Mouse (Mus musculus) midbrain, embryonic 14.5 days (tissue): Measurements from ENCODE around the gene 2310009B15Rik. TPM values are rescaled to one million over a fixed set of nuclear protein-coding genes. Genes with fewer than 3 reads are reported as not detected.
"Not testable (repeated sequence)": the region's sequence is repeated elsewhere in the genome, so short reads cannot be mapped to it uniquely, and the experiment has no call there.

ENCODE experiments used
- ATAC-seq: fragments of 200-750 bp; cut with Nextera tagmentation; 2 replicates; pipeline ENCODE4 v1.8.0; 2017; ENCODE audit warnings: moderate number of reproducible peaks, moderate library complexity; ENCODE audit not compliant: low FRiP score, low TSS enrichment
- DNase-seq: peaks from one replicate; pipeline ENCODE4 v3.0.0-alpha.2; 2015
- H3K27ac ChIP-seq: fragments of 300-500 bp; sonication (generic); replicated peaks from 2 replicates; pipeline ENCODE4 v1.5.1; 2014; ENCODE audit warnings: mild to moderate bottlenecking, low read depth, low read length, moderate library complexity
- H3K27me3 ChIP-seq: fragments of 300-500 bp; sonication (generic); 2 replicates; pipeline ENCODE4 v1.6.1; 2014; ENCODE audit warnings: low read length, control low read depth, mixed read lengths; ENCODE audit not compliant: control insufficient read depth, insufficient read depth
- H3K36me3 ChIP-seq: fragments of 300-500 bp; sonication (generic); 2 replicates; pipeline ENCODE4 v1.6.1; 2014; ENCODE audit warnings: low read length, control low read depth; ENCODE audit not compliant: control insufficient read depth, insufficient read depth
- H3K4me1 ChIP-seq: fragments of 300-500 bp; sonication (generic); 2 replicates; pipeline ENCODE4 v1.6.1; 2014; ENCODE audit warnings: mild to moderate bottlenecking, antibody characterized with exemption, low read length, control low read depth; ENCODE audit not compliant: control insufficient read depth, insufficient read depth
- H3K4me2 ChIP-seq: fragments of 300-500 bp; sonication (generic); 2 replicates; pipeline ENCODE4 v1.6.1; 2014; ENCODE audit warnings: mild to moderate bottlenecking, low read length, moderate library complexity
- H3K4me3 ChIP-seq: fragments of 300-500 bp; sonication (generic); replicated peaks from 2 replicates; pipeline ENCODE4 v1.5.1; 2014; ENCODE audit warnings: low read depth, low read length
- H3K9ac ChIP-seq: fragments of 300-500 bp; sonication (generic); replicated peaks from 2 replicates; pipeline ENCODE4 v1.6.1; 2014; ENCODE audit warnings: mild to moderate bottlenecking, low read length, moderate library complexity
- H3K9me3 ChIP-seq: fragments of 300-500 bp; sonication (generic); 2 replicates; pipeline ENCODE4 v1.6.1; 2016; ENCODE audit warnings: low read length, control low read depth, mixed read lengths; ENCODE audit not compliant: control insufficient read depth
- WGBS: fragments of 180-500 bp; shearing (Covaris S2); extraction: QIAGEN DNeasy Blood & Tissue Kit; methylation state at CpG from one replicate; pipeline ENCODE4 v1.1.7; 2014; 5-methylcytosine and 5-hydroxymethylcytosine counted together
- polyA plus RNA-seq: library from polyadenylated mRNA; unstranded; fragments of >200 nt; fragmentation: Nextera tagmentation; extraction: Ambion mirVana; gene quantifications from 2 replicates; pipeline ENCODE4 v1.2.1, GENCODE M21; 2014

2310009B15Rik gene
- 47.4 and 52.1 TPM in 2 replicates for polyA plus RNA-seq

DNA sequence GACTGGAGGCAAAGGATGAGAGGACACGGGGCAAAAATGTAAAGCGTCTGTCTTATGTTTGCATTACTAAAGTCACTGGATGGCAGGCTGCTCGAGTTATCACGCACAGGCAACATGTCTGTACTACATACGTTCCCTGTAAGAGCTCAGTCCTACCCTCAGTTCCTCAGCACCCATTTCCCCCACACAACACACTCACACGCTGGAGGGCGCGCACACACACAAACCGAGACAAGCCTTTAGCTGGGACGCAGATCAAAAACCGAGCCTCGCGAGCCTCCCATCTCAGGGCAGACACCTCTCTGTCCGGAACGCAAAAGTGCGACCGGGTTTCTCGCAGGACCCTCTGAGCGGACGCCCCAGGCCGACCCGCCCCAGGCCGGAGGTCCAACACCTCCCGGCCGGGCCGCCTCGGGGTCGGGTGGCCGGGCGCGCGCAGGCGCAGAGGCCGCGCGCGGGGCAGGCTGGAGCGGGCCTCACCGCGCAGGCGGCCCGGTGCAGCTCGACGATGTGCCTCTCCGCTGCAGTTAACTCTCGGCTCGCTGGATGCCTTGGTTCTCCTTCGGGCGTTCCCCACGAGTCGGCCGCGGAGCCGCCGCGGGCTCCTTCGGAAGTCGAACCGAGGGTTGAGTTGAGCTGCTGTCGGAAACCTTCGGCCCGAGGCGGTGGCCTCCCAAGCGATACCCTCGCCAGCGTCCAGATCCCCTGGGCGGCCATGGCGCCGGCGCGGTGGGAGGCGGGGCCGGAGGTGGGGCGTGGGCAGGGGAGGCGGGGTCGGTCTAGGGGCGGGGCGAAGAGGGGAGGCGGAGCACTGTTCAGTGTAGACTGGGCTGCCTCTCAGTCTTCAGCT is at the start of gene 2310009B15Rik:
Gene 2310009B15Rik, minus strand, starts transcription at position 752 of the 850 bp plus-strand sequence.
- ATAC-seq (peak; percentile 98), DNase-seq (peak; percentile 91)
- not testable (repeated sequence) for H3K27me3 ChIP-seq, H3K4me1 ChIP-seq, H3K9me3 ChIP-seq, H3K36me3 ChIP-seq
- H3K9ac ChIP-seq: peak within 1 kb of the TSS; percentile 53
- peak within 1 kb of the TSS; percentile 46 for H3K4me3 ChIP-seq
- under 1% methylated on average over 42 of the region's 79 CpGs for whole genome bisulfite sequencing
- H3K27ac ChIP-seq: peak within 1 kb of the TSS; percentile 85
- H3K4me2 ChIP-seq: peak within 1 kb of the TSS; percentile 42

DNA sequence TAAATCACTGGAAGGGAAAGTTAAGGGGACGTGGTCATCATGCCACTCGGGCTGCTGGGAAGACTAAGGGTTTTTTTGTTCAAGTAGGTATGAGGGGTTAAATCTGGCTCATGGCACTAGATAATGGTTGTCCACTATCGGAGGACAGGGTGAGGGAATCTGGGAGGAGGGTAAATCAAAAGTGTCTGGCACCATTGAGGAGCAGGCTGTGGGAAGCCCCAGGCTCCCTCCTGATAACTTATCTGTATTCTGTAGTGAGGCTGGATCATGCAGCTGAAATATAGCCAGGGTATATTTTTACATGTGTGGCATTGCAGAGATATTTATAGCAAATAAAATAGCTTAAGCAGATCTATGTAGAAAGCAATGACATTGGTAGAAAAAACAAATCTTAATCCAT is 49.6 kb upstream of the 2310009B15Rik start:
- no peaks in the 10 kb centered on the region for H3K27me3 ChIP-seq
- DNase-seq: no peak
- H3K36me3 ChIP-seq: no peaks in the 10 kb centered on the region
- no peak overlapping the region for H3K4me2 ChIP-seq
- H3K4me3 ChIP-seq: no peak overlapping the region
- H3K9ac ChIP-seq: no peak overlapping the region
- no peaks in the 10 kb centered on the region for H3K4me1 ChIP-seq
- H3K9me3 ChIP-seq: no peaks in the 10 kb centered on the region
- ATAC-seq: no peak
- no peak overlapping the region for H3K27ac ChIP-seq
- 87% methylated on average over 3 of the region's 3 CpGs for WGBS

DNA sequence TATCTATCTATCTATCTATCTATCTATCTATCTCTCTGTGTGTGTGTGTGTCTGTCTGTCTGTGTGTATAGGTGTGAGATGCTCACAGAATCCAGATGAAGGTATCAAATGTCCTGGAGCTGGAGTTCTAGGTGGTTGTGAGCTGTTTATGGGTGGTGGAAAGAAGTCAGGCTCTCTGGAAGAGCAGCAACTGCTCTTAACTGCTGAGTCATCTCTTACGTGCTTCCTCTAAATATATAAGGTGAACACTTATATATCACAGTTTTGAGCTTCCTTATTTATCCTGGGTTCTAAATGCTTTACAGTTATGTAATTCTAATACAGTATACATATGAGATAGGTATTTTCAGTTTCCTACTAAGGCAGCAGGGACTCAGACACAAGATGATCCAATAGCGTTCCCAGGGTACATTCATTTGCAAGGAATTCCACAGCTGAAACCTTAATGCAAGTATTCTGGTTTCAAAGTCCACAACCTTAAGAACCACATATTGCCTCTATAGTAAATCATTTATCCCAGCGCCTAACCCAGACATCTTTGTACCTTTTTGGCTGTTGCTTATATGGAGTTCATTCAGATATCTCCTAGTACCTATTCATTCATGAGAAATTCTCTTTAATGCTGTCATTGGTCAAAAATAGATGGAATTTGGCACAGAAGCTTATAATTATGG is 48.6 kb upstream of the 2310009B15Rik start:
- no peaks in the 10 kb centered on the region for H3K9me3 ChIP-seq
- H3K9ac ChIP-seq: no peak overlapping the region
- no peak overlapping the region for H3K27ac ChIP-seq
- no peaks in the 10 kb centered on the region for H3K36me3 ChIP-seq
- 95% methylated on average over 3 of the region's 3 CpGs for WGBS
- no peak overlapping the region for H3K4me3 ChIP-seq
- no peaks in the 10 kb centered on the region for H3K4me1 ChIP-seq
- ATAC-seq: no peak
- H3K27me3 ChIP-seq: no peaks in the 10 kb centered on the region
- no peak overlapping the region for H3K4me2 ChIP-seq
- no peak for DNase-seq

DNA sequence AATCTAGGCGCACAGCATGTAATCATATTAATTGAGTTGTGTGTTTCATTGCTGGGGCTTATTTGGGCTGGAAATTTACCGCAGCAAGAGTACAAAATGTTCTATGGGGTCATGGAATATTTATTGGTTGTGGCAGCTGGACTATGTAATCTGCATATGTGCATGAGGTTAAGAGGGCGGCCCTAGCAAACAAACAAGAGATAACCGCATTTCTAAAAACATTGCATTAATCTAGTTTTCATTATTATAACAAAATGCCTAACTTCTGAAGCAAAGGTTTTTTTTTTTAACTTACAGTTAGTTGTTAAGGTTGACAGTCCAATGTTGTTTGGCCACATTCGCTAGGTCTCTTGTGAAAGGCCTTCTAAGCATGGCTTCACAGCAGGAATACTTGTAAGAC is 47.2 kb upstream of the 2310009B15Rik start:
- 92% methylated on average over 5 of the region's 5 CpGs for WGBS

DNA sequence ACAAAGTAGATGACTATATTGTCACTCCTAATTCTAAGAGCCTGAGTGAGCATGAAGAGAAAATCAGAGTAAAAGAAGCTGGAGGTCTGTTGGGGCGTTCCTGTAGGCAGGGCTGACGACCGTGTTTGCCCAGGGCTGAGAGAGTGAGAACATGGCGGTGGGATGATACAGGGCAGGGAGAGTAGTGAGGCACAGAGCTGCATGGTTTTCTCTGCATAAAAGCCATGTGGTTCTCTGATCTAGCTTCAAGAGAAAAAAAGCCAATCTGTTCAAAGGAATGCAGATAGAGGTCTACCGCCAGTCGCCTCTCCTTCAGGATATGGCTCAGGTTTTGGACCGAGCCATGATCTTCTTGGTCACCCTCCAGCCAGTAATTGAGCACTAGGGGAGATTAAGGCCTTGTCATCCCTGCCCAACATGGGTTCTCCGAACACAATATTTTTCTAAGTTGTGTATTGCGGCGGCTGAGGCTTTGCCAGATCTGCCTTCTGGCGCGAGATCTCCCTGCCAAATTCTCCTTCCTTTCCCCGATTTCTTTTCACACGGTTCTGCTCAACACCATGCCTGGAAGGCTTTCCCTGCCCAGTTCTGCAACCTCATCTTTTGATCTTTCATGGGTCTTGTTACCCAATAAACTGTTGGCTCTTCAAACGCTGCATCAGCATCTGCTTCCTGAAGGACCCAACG is 44.9 kb upstream of the 2310009B15Rik start:
- H3K9ac ChIP-seq: no peak overlapping the region
- H3K9me3 ChIP-seq: no peaks in the 10 kb centered on the region
- no peaks in the 10 kb centered on the region for H3K27me3 ChIP-seq
- H3K27ac ChIP-seq: peak overlapping the region; percentile 57
- no peak overlapping the region for H3K4me3 ChIP-seq
- H3K4me1 ChIP-seq: no peaks in the 10 kb centered on the region
- ATAC-seq: no peak
- no peak overlapping the region for H3K4me2 ChIP-seq
- 87% methylated on average over 16 of the region's 16 CpGs for WGBS
- no peak for DNase-seq
- H3K36me3 ChIP-seq: no peaks in the 10 kb centered on the region

More for the DNA sequence above, 47.2 kb upstream of the 2310009B15Rik start:
- no peaks in the 10 kb centered on the region for H3K36me3 ChIP-seq
- DNase-seq (no peak), ATAC-seq (no peak)
- H3K4me1 ChIP-seq: no peaks in the 10 kb centered on the region
- no peak overlapping the region for H3K4me2 ChIP-seq
- H3K27ac ChIP-seq: no peak overlapping the region
- no peak overlapping the region for H3K4me3 ChIP-seq
- no peaks in the 10 kb centered on the region for H3K9me3 ChIP-seq
- no peaks in the 10 kb centered on the region for H3K27me3 ChIP-seq
- no peak overlapping the region for H3K9ac ChIP-seq

DNA sequence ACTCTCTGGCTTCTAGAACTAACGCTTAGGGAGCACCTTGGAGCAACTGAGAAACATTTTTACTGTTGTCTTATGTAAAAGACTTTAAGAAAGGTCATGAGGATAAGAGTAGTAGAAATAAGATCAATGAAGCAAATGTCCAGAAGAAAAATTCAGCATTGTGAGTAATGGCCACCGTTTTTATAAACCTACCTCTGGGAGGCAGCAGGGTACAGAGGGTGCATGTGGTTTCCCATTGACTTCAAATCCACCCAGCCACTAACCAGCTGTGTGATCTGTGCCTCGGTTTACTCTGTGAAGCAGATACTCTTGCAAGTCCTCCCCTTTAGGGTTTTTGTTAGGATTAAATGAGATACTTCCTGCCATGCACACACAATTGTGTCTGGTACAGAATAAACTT is 39.4 kb upstream of the 2310009B15Rik start:
- DNase-seq: no peak
- ATAC-seq: no peak
- no peak overlapping the region for H3K27ac ChIP-seq
- H3K9me3 ChIP-seq: peaks cover 3% of the 10 kb centered on the region; the same call in 1 of the 2 replicates
- no peak overlapping the region for H3K9ac ChIP-seq
- no peaks in the 10 kb centered on the region for H3K27me3 ChIP-seq
- H3K4me2 ChIP-seq: no peak overlapping the region
- H3K4me3 ChIP-seq: no peak overlapping the region
- H3K36me3 ChIP-seq: no peaks in the 10 kb centered on the region
- H3K4me1 ChIP-seq: no peaks in the 10 kb centered on the region
- WGBS: 81% methylated on average over 3 of the region's 3 CpGs

DNA sequence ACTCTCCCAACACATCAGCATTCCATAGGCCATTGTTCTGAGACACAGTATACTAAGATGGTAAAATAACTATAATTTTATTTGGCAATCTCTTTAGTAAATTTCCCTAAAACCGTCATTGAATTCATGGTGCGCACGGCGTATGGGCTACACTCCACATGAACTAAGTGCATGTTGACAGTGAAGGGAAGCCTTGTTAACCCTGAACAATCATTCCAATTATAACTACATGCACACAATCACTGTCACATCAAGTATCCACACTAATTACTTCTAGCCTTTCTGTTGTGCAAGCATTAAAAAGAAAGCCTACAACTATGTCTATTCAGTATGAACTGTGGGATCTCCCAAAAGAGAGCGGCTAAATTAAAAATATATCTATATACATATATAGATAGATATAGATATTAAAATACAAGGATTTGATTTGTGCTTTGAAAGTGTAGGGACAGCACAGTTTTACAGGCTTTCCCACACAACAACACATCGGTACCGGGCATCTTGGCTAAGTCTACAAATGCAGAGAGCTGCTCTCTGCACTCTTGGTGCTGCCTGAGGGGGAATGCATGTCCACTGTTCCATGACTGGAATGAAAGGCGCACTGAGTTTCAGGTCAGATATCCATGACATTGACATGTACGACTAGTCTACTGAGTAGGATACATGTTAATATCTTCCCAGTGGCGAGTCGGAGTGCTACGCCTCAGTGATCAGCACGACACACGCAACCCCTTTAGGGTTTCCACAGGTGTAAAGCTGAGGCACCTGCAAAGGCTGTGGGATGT is 21.0 kb upstream of the 2310009B15Rik start:
- no peaks in the 10 kb centered on the region for H3K4me1 ChIP-seq
- DNase-seq (no peak), ATAC-seq (no peak)
- H3K4me3 ChIP-seq: no peak overlapping the region
- H3K27me3 ChIP-seq: no peaks in the 10 kb centered on the region
- WGBS: 92% methylated on average over 14 of the region's 14 CpGs
- H3K27ac ChIP-seq: no peak overlapping the region
- H3K4me2 ChIP-seq: no peak overlapping the region
- H3K9me3 ChIP-seq: no peaks in the 10 kb centered on the region
- H3K36me3 ChIP-seq: no peaks in the 10 kb centered on the region
- no peak overlapping the region for H3K9ac ChIP-seq

DNA sequence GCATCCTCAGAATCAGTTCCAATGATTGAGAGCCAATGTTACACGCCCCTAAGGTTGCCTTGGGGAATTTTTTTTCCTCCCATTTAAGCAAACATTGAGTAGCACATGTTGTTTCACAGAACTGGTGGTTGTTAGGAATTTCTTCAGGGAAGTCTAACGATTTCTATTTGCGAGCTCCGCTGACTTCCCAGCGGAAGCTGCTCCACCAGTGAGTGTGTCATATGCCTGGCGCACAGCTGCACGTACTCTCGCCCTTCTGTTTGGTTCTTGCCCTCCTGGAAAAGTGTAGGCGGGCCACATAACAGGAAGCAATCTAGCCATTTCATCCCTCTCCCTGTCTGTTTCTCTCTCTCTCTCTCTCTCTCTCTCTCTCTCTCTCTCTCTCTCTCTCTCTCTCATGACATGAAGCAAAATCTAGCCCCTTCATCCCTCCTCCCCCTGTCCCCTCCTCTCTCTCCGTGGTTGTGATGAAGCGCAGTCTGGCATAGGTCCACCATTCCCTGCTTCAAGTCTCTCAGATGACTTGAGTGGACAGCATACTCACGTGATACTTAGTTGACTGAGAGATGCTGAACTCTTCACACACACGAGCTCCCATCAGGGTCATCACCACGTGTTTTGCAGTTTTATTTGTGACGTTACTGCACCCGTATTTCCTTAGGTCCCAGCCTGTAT is 19.9 kb upstream of the 2310009B15Rik start:
- DNase-seq: no peak
- no peak overlapping the region for H3K4me3 ChIP-seq
- H3K4me1 ChIP-seq: no peaks in the 10 kb centered on the region
- H3K27ac ChIP-seq: no peak overlapping the region
- H3K9ac ChIP-seq: no peak overlapping the region
- 82% methylated on average over 16 of the region's 16 CpGs for WGBS
- H3K9me3 ChIP-seq: no peaks in the 10 kb centered on the region
- H3K36me3 ChIP-seq: no peaks in the 10 kb centered on the region
- no peak for ATAC-seq
- no peak overlapping the region for H3K4me2 ChIP-seq
- H3K27me3 ChIP-seq: no peaks in the 10 kb centered on the region
